Mouse (Mus musculus) stomach, embryonic 14.5 days (tissue): ENCODE measurements around the gene Kcnq1. TPM values are rescaled to one million over a fixed set of nuclear protein-coding genes. Genes with fewer than 3 reads are reported as not detected.

Experiments used
- ATAC-seq: fragments of 200-750 bp; cut with Nextera tagmentation; 2 replicates; pipeline ENCODE4 v1.8.0; 2017; ENCODE audit warnings: low read depth, moderate TSS enrichment; ENCODE audit not compliant: insufficient number of reproducible peaks, insufficient read depth, low FRiP score
- H3K27ac ChIP-seq: fragments of 300-500 bp; sonication (generic); 2 replicates; pipeline ENCODE4 v1.5.1; 2014; ENCODE audit warnings: mild to moderate bottlenecking, low read length, moderate library complexity, mixed read lengths
- H3K27me3 ChIP-seq: fragments of 300-500 bp; sonication (generic); 2 replicates; pipeline ENCODE4 v1.6.1; 2014; ENCODE audit warnings: low read length, control low read depth, mixed read lengths; ENCODE audit not compliant: control insufficient read depth, insufficient read depth
- H3K36me3 ChIP-seq: fragments of 300-500 bp; sonication (generic); 2 replicates; pipeline ENCODE4 v1.6.1; 2014; ENCODE audit warnings: mild to moderate bottlenecking, control low read depth, low read length, moderate library complexity, mixed read lengths; ENCODE audit not compliant: control insufficient read depth, insufficient read depth
- H3K4me1 ChIP-seq: fragments of 300-500 bp; sonication (generic); 2 replicates; pipeline ENCODE4 v1.6.1; 2014; ENCODE audit warnings: low read length, control low read depth, mixed read lengths; ENCODE audit not compliant: control insufficient read depth, insufficient read depth
- H3K4me2 ChIP-seq: fragments of 300-500 bp; sonication (generic); replicated peaks from 2 replicates; pipeline ENCODE4 v1.6.1; 2014; ENCODE audit warnings: low read depth, low read length, control low read depth
- H3K4me3 ChIP-seq: fragments of 300-500 bp; sonication (generic); 2 replicates; pipeline ENCODE4 v1.5.1; 2014; ENCODE audit warnings: low read depth, low read length, control low read depth
- H3K9ac ChIP-seq: fragments of 300-500 bp; sonication (generic); replicated peaks from 2 replicates; pipeline ENCODE4 v1.6.1; 2014; ENCODE audit warnings: low read depth, mild to moderate bottlenecking, control low read depth, low read length, moderate library complexity, mixed read lengths
- H3K9me3 ChIP-seq: fragments of 300-500 bp; sonication (generic); 2 replicates; pipeline ENCODE4 v1.6.1; 2016; ENCODE audit warnings: low read depth, low read length, control low read depth; ENCODE audit not compliant: control insufficient read depth
- WGBS: fragments of 180-500 bp; shearing (Covaris S2); extraction: QIAGEN DNeasy Blood & Tissue Kit; methylation state at CpG from one replicate; pipeline ENCODE4 v1.1.7; 2014; 5-methylcytosine and 5-hydroxymethylcytosine counted together
- polyA plus RNA-seq: library from polyadenylated mRNA; unstranded; fragments of >200 nt; fragmentation: Nextera tagmentation; extraction: Ambion mirVana; gene quantifications from 2 replicates; pipeline ENCODE4 v1.2.1, GENCODE M21; 2014

The Kcnq1 gene
- polyA plus RNA-seq, 1 experiment from 2014 or later, result 4.2 TPM

GRCm38 (mm10) chr7:143458963-143459331, 352.8 kb downstream of the Kcnq1 start:
- peaks cover 21% of the 10 kb centered on the region; the same call in 1 of the 2 replicates for H3K9me3 ChIP-seq
- peaks cover 2% of the 10 kb centered on the region; the same call in 1 of the 2 replicates for H3K36me3 ChIP-seq
- peak overlapping the region; percentile 72 for H3K9ac ChIP-seq
- peak overlapping the region; percentile 44 for H3K4me2 ChIP-seq
- peak overlapping the region; percentile 87 for H3K27ac ChIP-seq
- WGBS, result 20% methylated on average over 38 of the region's 38 CpGs
- ATAC-seq, result no peak
- H3K4me1 ChIP-seq, result peaks cover 5% of the 10 kb centered on the region
- peak overlapping the region; percentile 59 for H3K4me3 ChIP-seq
- H3K27me3 ChIP-seq, result no peaks in the 10 kb centered on the region

- 31% methylated on average over 99 of the region's 100 CpGs for WGBS
- Histone ChIP-seq H3K9me3 (peaks cover 21% of the 10 kb centered on the region; the same call in 1 of the 2 replicates), H3K4me3 (peak overlapping the region; percentile 59), H3K4me2 (peak overlapping the region; percentile 44), H3K27ac (peak overlapping the region; percentile 87), H3K4me1 (peaks cover 9% of the 10 kb centered on the region), H3K36me3 (peaks cover 2% of the 10 kb centered on the region; the same call in 1 of the 2 replicates), H3K9ac (peak overlapping the region; percentile 72), H3K27me3 (no peaks in the 10 kb centered on the region)
- ATAC-seq, result no peak
Observed at GRCm38 (mm10) chr7:143459332-143460211, 353.4 kb downstream of the Kcnq1 start.

- 27% methylated on average over 51 of the region's 60 CpGs for WGBS
- no peak for ATAC-seq
- peak overlapping the region; percentile 87 for H3K27ac ChIP-seq
Observed at GRCm38 (mm10) chr7:143460217-143460834, 354.2 kb downstream of the Kcnq1 start.

GRCm38 (mm10) chr7:143460874-143461273, 354.7 kb downstream of the Kcnq1 start, which contains the start of gene Cdkn1c:
TSS of gene Cdkn1c (minus strand) at chr7:143461050.
- 27% methylated on average over 36 of the region's 48 CpGs for WGBS
- peaks cover 2% of the 10 kb centered on the region; the same call in 1 of the 2 replicates for H3K36me3 ChIP-seq
- peaks cover 21% of the 10 kb centered on the region; the same call in 1 of the 2 replicates for H3K9me3 ChIP-seq
- H3K27ac ChIP-seq, result peak within 1 kb of the TSS; percentile 87
- H3K27me3 ChIP-seq, result no peaks in the 10 kb centered on the region
- H3K4me3 ChIP-seq, result peak within 1 kb of the TSS; percentile 59
- peaks cover 9% of the 10 kb centered on the region for H3K4me1 ChIP-seq
- peak within 1 kb of the TSS; percentile 72 for H3K9ac ChIP-seq
- peak; percentile 84 for ATAC-seq
- H3K4me2 ChIP-seq, result peak within 1 kb of the TSS; percentile 44

More at GRCm38 (mm10) chr7:143460217-143460834, 354.2 kb downstream of the Kcnq1 start:
- H3K4me2 ChIP-seq, result peak overlapping the region; percentile 44
- H3K9ac ChIP-seq, result peak overlapping the region; percentile 72
- no peaks in the 10 kb centered on the region for H3K27me3 ChIP-seq
- peaks cover 9% of the 10 kb centered on the region for H3K4me1 ChIP-seq
- H3K4me3 ChIP-seq, result peak overlapping the region; percentile 59
- peaks cover 21% of the 10 kb centered on the region; the same call in 1 of the 2 replicates for H3K9me3 ChIP-seq
- peaks cover 2% of the 10 kb centered on the region; the same call in 1 of the 2 replicates for H3K36me3 ChIP-seq

GRCm38 (mm10) chr7:143461294-143461870, 355.2 kb downstream of the Kcnq1 start:
- ATAC-seq, result peak; percentile 40
- no peak overlapping the region for H3K9ac ChIP-seq
- peak overlapping the region; percentile 2; the same call in 1 of the 2 replicates for H3K27ac ChIP-seq
- H3K36me3 ChIP-seq, result peaks cover 2% of the 10 kb centered on the region; the same call in 1 of the 2 replicates
- H3K4me1 ChIP-seq, result peaks cover 9% of the 10 kb centered on the region
- peaks cover 21% of the 10 kb centered on the region; the same call in 1 of the 2 replicates for H3K9me3 ChIP-seq
- H3K4me2 ChIP-seq, result peak overlapping the region; percentile 28
- H3K4me3 ChIP-seq, result no peak overlapping the region; the same call in 1 of the 2 replicates
- H3K27me3 ChIP-seq, result no peaks in the 10 kb centered on the region
- WGBS, result 36% methylated on average over 27 of the region's 32 CpGs

- WGBS, result 36% methylated on average over 11 of the region's 11 CpGs
- H3K27ac ChIP-seq, result peak overlapping the region; percentile 2; the same call in 1 of the 2 replicates
Observed at GRCm38 (mm10) chr7:143461920-143462319, 355.8 kb downstream of the Kcnq1 start.

GRCm38 (mm10) chr7:143462516-143462915, 356.4 kb downstream of the Kcnq1 start:
- Histone ChIP-seq H3K36me3 (peaks cover 2% of the 10 kb centered on the region; the same call in 1 of the 2 replicates), H3K27ac (no peak overlapping the region), H3K9me3 (peaks cover 21% of the 10 kb centered on the region; the same call in 1 of the 2 replicates), H3K27me3 (no peaks in the 10 kb centered on the region), H3K4me2 (no peak overlapping the region), H3K4me1 (peaks cover 9% of the 10 kb centered on the region), H3K9ac (no peak overlapping the region), H3K4me3 (no peak overlapping the region)
- ATAC-seq, result no peak
- 78% methylated on average over 5 of the region's 5 CpGs for WGBS

More at GRCm38 (mm10) chr7:143461920-143462319, 355.8 kb downstream of the Kcnq1 start:
- Histone ChIP-seq H3K9ac (no peak overlapping the region), H3K4me3 (no peak overlapping the region), H3K36me3 (peaks cover 2% of the 10 kb centered on the region; the same call in 1 of the 2 replicates), H3K4me2 (0 out of 2 replicates have a peak overlapping the region, but pooled peaks have one; percentile 28), H3K27me3 (no peaks in the 10 kb centered on the region), H3K4me1 (peaks cover 9% of the 10 kb centered on the region), H3K9me3 (peaks cover 21% of the 10 kb centered on the region; the same call in 1 of the 2 replicates)
- ATAC-seq, result no peak
